Mouse (Mus musculus) kidney, embryonic 14.5 days (tissue): ENCODE results near the gene Gga2. TPM values are rescaled to one million over a fixed set of nuclear protein-coding genes. Genes with fewer than 3 reads are reported as not detected.

ENCODE experiments used
- ATAC-seq: fragments of 200-750 bp; cut with Nextera tagmentation; 2 replicates; pipeline ENCODE4 v1.8.0; 2017; ENCODE audit warnings: moderate number of reproducible peaks, mild to moderate bottlenecking, moderate TSS enrichment, moderate library complexity; ENCODE audit not compliant: low FRiP score, low TSS enrichment
- H3K27ac ChIP-seq: fragments of 300-500 bp; sonication (generic); 2 replicates; pipeline ENCODE4 v1.5.1; 2014; ENCODE audit warnings: low read depth, mild to moderate bottlenecking, low read length, moderate library complexity, mixed read lengths
- H3K27me3 ChIP-seq: fragments of 300-500 bp; sonication (generic); 2 replicates; pipeline ENCODE4 v1.6.1; 2014; ENCODE audit warnings: mild to moderate bottlenecking, low read length; ENCODE audit not compliant: control insufficient read depth, insufficient read depth
- H3K36me3 ChIP-seq: fragments of 300-500 bp; sonication (generic); 2 replicates; pipeline ENCODE4 v1.6.1; 2014; ENCODE audit warnings: low read length, mixed read lengths; ENCODE audit not compliant: control insufficient read depth, insufficient read depth
- H3K4me1 ChIP-seq: fragments of 300-500 bp; sonication (generic); 2 replicates; pipeline ENCODE4 v1.6.1; 2014; ENCODE audit warnings: low read length, mixed read lengths; ENCODE audit not compliant: control insufficient read depth, insufficient read depth
- H3K4me2 ChIP-seq: fragments of 300-500 bp; sonication (generic); replicated peaks from 2 replicates; pipeline ENCODE4 v1.6.1; 2014; ENCODE audit warnings: low read depth, mild to moderate bottlenecking, low read length
- H3K4me3 ChIP-seq: fragments of 300-500 bp; sonication (generic); 2 replicates; pipeline ENCODE4 v1.5.1; 2014; ENCODE audit warnings: mild to moderate bottlenecking, low read length
- H3K9ac ChIP-seq: fragments of 300-500 bp; sonication (generic); 2 replicates; pipeline ENCODE4 v1.6.1; 2014; ENCODE audit warnings: low read depth, mild to moderate bottlenecking, low read length, moderate library complexity
- H3K9me3 ChIP-seq: fragments of 300-500 bp; sonication (generic); 2 replicates; pipeline ENCODE4 v1.6.1; 2016; ENCODE audit warnings: low read length; ENCODE audit not compliant: control insufficient read depth
- WGBS: fragments of 180-500 bp; shearing (Covaris S2); extraction: QIAGEN DNeasy Blood & Tissue Kit; methylation state at CpG from one replicate; pipeline ENCODE4 v1.1.7; 2014; 5-methylcytosine and 5-hydroxymethylcytosine counted together
- polyA plus RNA-seq: library from polyadenylated mRNA; unstranded; fragments of >200 nt; fragmentation: Nextera tagmentation; extraction: Ambion mirVana; gene quantifications from 2 replicates; pipeline ENCODE4 v1.2.1, GENCODE M21; 2014

The Gga2 gene
- polyA plus RNA-seq, 1 experiment from 2014 or later = 55.9 TPM

- Histone ChIP-seq H3K9me3 (no peaks in the 10 kb centered on the region), H3K4me3 (no peak overlapping the region), H3K9ac (no peak overlapping the region), H3K36me3 (peaks cover 42% of the 10 kb centered on the region), H3K4me2 (no peak overlapping the region), H3K27me3 (no peaks in the 10 kb centered on the region), H3K4me1 (no peaks in the 10 kb centered on the region), H3K27ac (no peak overlapping the region)
- no peak for ATAC-seq
- 90% methylated on average over 2 of the region's 2 CpGs for WGBS
Observed at GRCm38 (mm10) chr7:122046813-122047212, 25.8 kb upstream of the Gga2 start.

GRCm38 (mm10) chr7:122045711-122046110 is 24.7 kb upstream of the Gga2 start:
- Histone ChIP-seq H3K36me3 (peaks cover 45% of the 10 kb centered on the region), H3K4me3 (no peak overlapping the region), H3K4me1 (no peaks in the 10 kb centered on the region), H3K27ac (no peak overlapping the region), H3K4me2 (no peak overlapping the region), H3K9ac (no peak overlapping the region), H3K9me3 (no peaks in the 10 kb centered on the region), H3K27me3 (no peaks in the 10 kb centered on the region)
- no peak for ATAC-seq
- 89% methylated on average over 1 of the region's 1 CpGs for whole genome bisulfite sequencing

- ATAC-seq = no peak
- no peak overlapping the region for H3K4me3 ChIP-seq
- H3K36me3 ChIP-seq = peaks cover 48% of the 10 kb centered on the region
- no peak overlapping the region for H3K4me2 ChIP-seq
- no peaks in the 10 kb centered on the region for H3K9me3 ChIP-seq
- no peaks in the 10 kb centered on the region for H3K27me3 ChIP-seq
- no peak overlapping the region for H3K9ac ChIP-seq
- no peaks in the 10 kb centered on the region for H3K4me1 ChIP-seq
- H3K27ac ChIP-seq = no peak overlapping the region
- 77% methylated on average over 4 of the region's 4 CpGs for WGBS
Observed at GRCm38 (mm10) chr7:122045181-122045634, 24.2 kb upstream of the Gga2 start.

GRCm38 (mm10) chr7:122044106-122044505 is 23.1 kb upstream of the Gga2 start:
- no peak overlapping the region for H3K27ac ChIP-seq
- H3K36me3 ChIP-seq = peaks cover 54% of the 10 kb centered on the region
- no peak overlapping the region for H3K4me3 ChIP-seq
- no peak overlapping the region for H3K4me2 ChIP-seq
- H3K9ac ChIP-seq = no peak overlapping the region
- ATAC-seq = no peak
- no peaks in the 10 kb centered on the region for H3K4me1 ChIP-seq
- 86% methylated on average over 8 of the region's 8 CpGs for WGBS
- no peaks in the 10 kb centered on the region for H3K9me3 ChIP-seq
- H3K27me3 ChIP-seq = no peaks in the 10 kb centered on the region

- no peak overlapping the region for H3K9ac ChIP-seq
- WGBS = 32% methylated on average over 2 of the region's 2 CpGs
- no peaks in the 10 kb centered on the region for H3K9me3 ChIP-seq
- H3K36me3 ChIP-seq = peaks cover 16% of the 10 kb centered on the region
- ATAC-seq = no peak
- no peak overlapping the region for H3K4me3 ChIP-seq
- no peaks in the 10 kb centered on the region for H3K27me3 ChIP-seq
- no peaks in the 10 kb centered on the region for H3K4me1 ChIP-seq
- no peak overlapping the region for H3K27ac ChIP-seq
- H3K4me2 ChIP-seq = no peak overlapping the region
Observed at GRCm38 (mm10) chr7:122034348-122034747, 13.3 kb upstream of the Gga2 start.

- H3K9ac ChIP-seq = no peak overlapping the region
- no peak overlapping the region for H3K4me2 ChIP-seq
- H3K4me3 ChIP-seq = no peak overlapping the region
- H3K27me3 ChIP-seq = no peaks in the 10 kb centered on the region
- 52% methylated on average over 3 of the region's 3 CpGs for WGBS
- H3K4me1 ChIP-seq = no peaks in the 10 kb centered on the region
- peaks cover 6% of the 10 kb centered on the region for H3K36me3 ChIP-seq
- no peak for ATAC-seq
- no peak overlapping the region for H3K27ac ChIP-seq
- no peaks in the 10 kb centered on the region for H3K9me3 ChIP-seq
Observed at GRCm38 (mm10) chr7:122033371-122033770, 12.3 kb upstream of the Gga2 start.

- H3K9me3 ChIP-seq = no peaks in the 10 kb centered on the region
- no peaks in the 10 kb centered on the region for H3K27me3 ChIP-seq
- no peaks in the 10 kb centered on the region for H3K36me3 ChIP-seq
- peaks cover 15% of the 10 kb centered on the region; the same call in 1 of the 2 replicates for H3K4me1 ChIP-seq
- H3K27ac ChIP-seq = no peak overlapping the region
- H3K9ac ChIP-seq = no peak overlapping the region
- no peak; the same call in 1 of the 2 replicates for ATAC-seq
- WGBS = 79% methylated on average over 2 of the region's 2 CpGs
- H3K4me3 ChIP-seq = no peak overlapping the region
- H3K4me2 ChIP-seq = no peak overlapping the region
Observed at GRCm38 (mm10) chr7:122022131-122022530, 1.1 kb upstream of the Gga2 start.

GRCm38 (mm10) chr7:122020273-122020666 is 752 bp downstream of the Gga2 start:
- Histone ChIP-seq H3K4me2 (peak overlapping the region; percentile 72), H3K36me3 (no peaks in the 10 kb centered on the region), H3K27ac (peak overlapping the region; percentile 79), H3K4me3 (peak overlapping the region; percentile 80), H3K9me3 (no peaks in the 10 kb centered on the region), H3K9ac (peak overlapping the region; percentile 78), H3K27me3 (no peaks in the 10 kb centered on the region), H3K4me1 (peaks cover 24% of the 10 kb centered on the region)
- 2% methylated on average over 6 of the region's 6 CpGs for WGBS
- ATAC-seq = peak; percentile 16; the same call in 1 of the 2 replicates

GRCm38 (mm10) chr7:122018978-122019377 is 2.0 kb downstream of the Gga2 start:
- no peaks in the 10 kb centered on the region for H3K9me3 ChIP-seq
- peaks cover 31% of the 10 kb centered on the region for H3K4me1 ChIP-seq
- H3K27ac ChIP-seq = no peak overlapping the region
- H3K4me3 ChIP-seq = no peak overlapping the region; the same call in 1 of the 2 replicates
- H3K36me3 ChIP-seq = no peaks in the 10 kb centered on the region
- no peak overlapping the region for H3K9ac ChIP-seq
- ATAC-seq = no peak
- WGBS = 86% methylated on average over 7 of the region's 7 CpGs
- no peaks in the 10 kb centered on the region for H3K27me3 ChIP-seq
- H3K4me2 ChIP-seq = 0 out of 2 replicates have a peak overlapping the region, but pooled peaks have one; percentile 6
